Mouse (Mus musculus) T-helper 17 cell (primary cell): Measurements from ENCODE around the gene Pgrmc2.

Experiments used
- in situ Hi-C, 2 experiments: fragments of 300-600 bp; cut with MboI, MseI; formaldehyde crosslinking; loops; 1 replicate in 1 of 2; 2 replicates in 1 of 2; pipeline ENCODE4 v1.15.1; 2025; ENCODE audit warnings: high pct_unique_total_duplicates in 2 of 2

The Pgrmc2 gene

DNA sequence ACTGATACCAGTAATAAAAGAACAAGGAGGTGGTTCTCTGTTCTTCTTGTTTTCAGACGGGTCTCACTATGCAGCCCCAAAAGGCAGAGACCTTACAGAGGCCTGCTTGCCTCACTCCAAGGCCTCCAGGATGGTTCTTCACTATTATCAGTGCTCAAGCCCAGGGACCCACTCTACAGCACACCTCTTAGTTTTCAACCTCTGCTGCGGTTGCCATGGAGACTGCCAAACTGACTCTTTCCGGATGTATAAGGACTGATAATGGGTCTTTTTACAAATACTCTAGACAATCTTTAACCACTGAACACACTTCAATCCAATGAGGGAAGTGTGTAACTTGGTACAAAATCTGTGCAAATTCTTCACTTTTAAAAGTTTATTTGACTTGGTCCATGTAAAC lies 2.1 kb downstream of the Pgrmc2 start:
- in situ Hi-C loops, result loop anchor here (5.0 to 25.0 kb wide), 5 partner anchors 236 to 662 kb away; partner anchors contain the start of genes Abhd18 (in 1 of the 2), D3Ertd751e (in 1 of the 2), Intu (in 1 of the 2) and Mfsd8 (in 1 of the 2)

DNA sequence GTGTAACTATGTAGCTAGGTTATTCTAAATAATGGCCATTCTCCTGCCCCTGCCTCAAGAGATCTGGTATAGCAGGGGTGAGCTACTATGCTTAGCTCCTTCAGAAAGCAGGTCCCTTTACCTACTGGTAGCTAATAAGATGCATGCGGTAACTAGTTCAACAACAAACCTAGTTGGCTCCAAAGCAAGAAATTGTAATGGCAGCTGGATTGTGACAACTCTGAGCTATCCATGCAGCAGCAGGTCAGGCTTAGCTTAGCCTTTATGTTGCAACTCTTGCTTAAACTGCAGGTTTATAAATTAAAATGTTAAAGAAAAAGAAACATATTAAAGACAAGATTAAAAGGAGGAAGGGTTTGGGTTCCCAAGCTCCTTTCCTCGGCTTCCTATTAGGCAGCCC lies 4.2 kb downstream of the Pgrmc2 start:
- in situ Hi-C loops, result loop anchor here in 1 of 2 experiments (25.0 kb wide), 1 partner anchor 541 kb away; the partner anchor contains the start of gene Intu

DNA sequence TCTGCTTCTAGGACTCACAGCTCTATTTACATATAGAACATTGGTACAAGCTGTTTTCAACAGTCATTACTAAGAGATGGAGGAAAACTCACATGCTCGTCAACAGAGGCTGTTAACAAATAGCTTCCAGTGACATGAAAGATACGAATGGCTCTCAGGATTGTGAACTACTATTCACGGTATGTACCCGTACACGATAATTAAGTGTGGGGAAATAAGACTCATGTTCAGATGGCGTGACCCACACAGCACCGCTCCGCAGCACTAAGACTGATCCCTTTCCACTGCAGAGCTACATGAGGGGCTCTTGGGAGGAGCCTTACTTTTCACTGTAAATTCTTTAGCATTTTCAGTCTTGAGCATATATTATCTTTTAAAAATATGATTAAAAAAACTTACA lies 7.5 kb downstream of the Pgrmc2 start:
- in situ Hi-C loops, result loop anchor here in 1 of 2 experiments (25.0 kb wide), 1 partner anchor 538 kb away; the partner anchor contains the start of gene Intu

DNA sequence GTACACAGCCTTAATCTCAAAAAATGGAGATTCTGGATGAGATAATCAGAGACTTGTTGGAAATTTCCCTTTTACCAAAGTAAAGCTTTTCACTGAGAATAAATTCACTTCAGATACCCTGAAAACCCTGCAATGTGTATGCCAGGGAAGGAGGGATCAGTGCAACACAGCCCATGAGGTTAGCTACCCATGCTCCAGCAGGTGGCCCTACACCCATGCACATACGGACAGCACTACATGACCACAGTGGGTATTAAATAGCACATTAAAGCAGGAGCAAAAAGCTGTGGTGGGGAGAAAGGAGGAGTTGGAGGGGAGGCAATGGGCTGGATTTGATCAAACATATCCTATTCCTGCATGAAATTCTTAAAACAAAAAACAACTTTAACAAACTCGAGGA lies 12.3 kb downstream of the Pgrmc2 start:
- in situ Hi-C loops, result no loop called here

DNA sequence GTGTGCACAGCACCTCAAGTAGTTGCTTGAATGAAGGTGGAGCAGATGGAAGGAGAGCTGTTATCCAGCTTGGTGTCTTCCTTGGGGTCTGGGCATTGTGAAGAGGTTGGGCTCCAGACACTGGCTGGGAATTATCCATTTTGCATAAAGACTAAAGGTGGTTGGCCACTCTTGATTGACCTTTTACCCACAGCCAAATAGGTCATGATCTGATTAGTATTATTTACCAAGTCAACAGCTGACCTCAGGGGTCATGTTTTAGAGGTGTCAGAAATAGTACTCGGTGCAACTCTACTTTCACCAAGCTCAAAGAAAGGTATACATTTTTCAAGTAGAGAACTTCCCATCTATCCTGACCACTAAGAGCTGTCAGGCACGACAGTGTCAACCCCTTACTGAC lies 17.5 kb downstream of the Pgrmc2 start:
- in situ Hi-C loops, result no loop called here

DNA sequence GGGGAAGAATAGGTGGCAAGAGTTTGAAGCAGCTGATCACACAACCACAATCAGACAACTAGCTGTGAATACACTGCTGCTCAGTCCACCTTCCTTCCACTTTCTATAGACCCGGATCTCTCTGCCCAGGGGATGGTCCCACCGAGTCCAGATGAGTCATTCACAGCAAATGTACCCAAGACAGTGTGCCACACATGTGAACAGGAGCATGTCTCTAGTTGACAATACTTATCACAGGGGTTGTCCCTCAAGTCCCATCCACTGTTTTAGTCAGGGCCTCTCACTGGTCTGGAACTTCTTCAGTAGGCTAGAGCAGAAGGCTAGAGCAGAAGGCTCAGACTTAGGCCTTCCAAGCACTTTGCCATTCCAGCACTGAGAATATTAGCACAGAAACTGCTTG lies 20.1 kb downstream of the Pgrmc2 start:
- in situ Hi-C loops, result no loop called here

DNA sequence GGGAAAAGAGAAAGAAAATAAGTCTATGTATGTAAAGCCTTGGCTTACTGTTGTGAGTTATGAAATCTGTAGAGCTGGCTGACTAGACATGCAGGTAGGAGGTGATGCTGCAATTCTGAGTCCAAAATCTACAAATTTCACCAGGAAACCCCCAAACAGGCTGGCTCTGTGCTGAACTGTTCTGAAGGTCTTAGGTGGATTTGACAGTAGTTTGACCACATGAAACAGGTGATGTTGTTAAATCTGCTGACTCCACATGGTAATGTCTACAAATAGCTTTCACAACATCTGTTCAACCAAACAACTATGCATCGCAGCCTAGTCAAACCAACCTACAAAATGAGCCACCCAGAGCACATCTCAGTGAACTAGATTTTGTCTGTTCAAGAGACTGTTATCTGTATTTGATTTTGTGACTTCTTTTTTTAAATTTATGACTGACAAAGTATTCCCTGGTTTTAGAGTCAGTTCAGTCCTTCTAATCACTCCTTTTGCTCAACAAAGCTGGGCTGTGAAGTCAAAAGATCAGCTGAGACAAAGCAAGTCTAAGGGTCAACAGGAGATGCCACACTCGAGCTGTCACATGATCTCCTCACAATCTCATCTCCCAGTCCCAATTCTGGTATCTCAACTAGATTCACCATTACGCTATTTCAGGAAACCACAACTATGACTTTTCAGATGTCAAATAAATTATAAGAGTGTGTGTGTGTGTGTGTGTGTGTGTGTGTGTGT lies 20.8 kb downstream of the Pgrmc2 start:
- in situ Hi-C loops, result no loop called here

DNA sequence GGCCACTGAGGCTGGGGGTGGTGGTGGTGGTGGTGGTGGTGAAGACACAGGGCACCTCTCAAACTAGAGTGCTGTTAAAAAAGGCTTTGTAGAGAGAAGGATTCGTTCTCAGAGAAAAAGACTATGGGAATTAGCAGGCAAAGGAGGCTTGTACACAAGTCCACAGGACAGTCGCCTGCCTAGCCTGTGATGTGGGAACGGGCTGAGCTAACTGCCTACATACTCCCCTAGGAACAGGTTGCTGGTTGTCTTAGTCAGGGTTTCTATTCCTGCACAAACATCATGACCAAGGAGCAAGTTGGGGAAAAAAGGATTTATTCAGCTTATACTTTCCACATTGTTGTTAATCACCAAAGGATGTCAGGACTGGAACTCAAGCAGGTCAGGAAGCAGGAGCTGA lies 23.6 kb downstream of the Pgrmc2 start:
- in situ Hi-C loops, result no loop called here

DNA sequence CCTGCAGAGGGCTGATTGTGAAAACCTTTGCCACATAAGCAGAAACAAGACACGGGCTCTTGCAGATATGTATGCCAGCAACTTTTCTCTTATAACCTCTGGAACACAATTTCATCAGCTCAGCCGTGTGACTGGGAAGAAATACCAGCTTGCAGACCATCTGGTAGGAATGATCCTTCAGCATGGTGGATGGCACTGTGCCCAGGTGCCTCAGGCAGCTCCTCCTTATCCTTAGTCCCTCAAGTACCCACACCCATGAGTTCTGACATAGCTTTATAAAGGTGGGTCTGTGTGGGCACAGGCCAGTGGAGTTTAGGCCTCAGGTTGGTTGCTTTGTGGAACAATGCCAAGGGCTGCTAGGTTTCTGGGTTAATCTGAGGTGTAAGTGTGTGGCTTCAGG lies 24.5 kb downstream of the Pgrmc2 start:
- in situ Hi-C loops, result no loop called here

DNA sequence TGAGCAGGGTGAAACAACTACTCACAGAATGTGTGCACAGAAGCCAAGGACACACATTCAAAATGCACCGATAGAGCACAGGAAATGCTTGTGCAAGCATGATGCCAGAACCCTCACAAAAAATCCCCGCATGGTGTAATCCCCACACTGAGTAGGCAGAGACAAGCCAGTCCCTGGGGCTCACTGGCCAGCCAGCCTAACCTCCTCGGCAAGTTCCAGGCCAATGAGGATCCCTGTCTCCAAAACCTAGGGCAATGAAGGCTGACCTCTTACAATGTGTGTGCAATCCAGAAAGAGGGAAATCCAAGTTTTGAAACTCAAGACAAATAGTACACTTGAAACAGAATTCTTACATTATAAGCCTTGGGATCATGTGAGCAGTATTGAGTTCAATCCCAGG lies 29.5 kb downstream of the Pgrmc2 start:
- in situ Hi-C loops, result no loop called here

DNA sequence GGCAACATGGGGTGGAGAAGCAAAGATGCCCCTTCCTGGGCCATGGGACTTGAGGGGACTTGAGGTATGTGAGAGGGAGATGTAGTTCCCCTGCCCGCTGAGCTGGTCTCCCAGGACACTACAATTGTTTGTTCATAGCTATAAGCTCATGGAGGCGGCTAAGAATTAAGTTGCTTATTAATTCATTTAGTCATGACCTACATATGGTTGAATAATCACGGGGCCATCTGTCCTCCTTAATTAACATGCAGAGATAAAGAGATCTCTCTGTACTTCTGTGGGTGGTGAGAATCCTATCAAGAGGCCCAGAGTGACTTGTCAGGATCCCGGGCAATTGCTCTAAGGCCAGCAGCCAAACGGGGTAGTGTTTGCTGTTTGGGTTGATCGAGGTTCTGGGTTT lies 35.0 kb downstream of the Pgrmc2 start:
- in situ Hi-C loops, result no loop called here

DNA sequence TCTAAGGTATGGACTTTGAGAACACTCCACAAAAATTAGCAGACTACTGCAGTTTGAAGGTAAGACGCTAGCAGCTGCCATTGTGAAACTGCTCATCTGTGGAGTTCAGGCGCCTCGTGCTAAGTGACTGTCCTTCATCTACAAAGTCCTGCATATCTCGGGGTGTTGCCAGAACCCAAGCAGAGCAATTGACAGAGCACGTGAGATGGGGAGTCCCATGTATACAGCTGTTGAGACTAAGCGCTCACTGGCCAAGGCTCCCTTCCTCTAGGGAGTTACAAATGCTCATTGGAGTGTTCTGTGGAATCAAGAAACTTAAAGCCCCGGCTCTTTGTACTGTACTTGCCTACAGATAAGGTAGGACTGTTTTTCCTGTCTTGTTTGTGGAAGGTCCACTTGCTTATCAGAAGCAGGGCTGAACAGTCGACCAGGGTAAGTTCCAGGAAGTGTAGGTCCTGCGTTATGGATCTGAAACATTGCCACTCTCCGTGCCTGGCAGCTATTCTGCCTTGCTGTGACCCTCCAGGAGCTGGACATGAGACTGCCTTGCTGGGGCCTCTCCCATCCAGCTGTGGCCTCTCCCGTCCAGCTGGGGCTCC lies 39.0 kb downstream of the Pgrmc2 start:
- in situ Hi-C loops, result no loop called here

DNA sequence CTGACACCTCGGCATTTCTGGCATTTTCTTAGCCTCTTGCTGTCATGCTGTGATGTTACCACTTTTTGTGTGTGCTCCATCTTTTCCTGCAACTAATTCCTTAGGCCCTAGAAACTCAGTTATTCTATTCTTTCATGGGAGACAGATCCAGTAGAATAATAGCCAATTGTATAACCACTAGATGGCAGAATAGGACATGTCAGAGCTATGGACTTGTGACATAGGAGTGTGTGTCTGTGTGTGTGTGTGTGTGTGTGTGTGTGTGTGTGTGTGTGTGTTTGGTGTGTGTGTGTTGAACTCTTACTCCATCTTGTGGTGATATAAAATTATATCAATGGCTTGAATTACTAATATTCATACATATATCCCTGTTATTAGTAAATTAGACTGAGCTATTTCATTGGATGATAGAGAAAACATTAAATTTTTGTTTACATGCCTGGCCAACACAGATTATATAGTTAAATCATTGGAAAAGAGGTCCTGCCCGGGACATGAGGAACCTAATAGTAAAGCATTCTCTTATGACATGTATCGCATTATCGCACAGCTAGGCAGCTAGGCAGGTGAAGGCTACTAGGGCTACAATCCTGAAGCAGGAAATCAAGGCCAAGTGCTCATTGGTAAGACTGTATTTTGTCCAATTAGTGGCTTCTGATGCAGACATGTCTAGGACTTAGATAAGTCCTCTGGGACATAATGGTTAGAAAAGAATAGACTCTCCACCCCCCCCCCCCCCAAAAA lies 40.5 kb downstream of the Pgrmc2 start:
- in situ Hi-C loops, result no loop called here

DNA sequence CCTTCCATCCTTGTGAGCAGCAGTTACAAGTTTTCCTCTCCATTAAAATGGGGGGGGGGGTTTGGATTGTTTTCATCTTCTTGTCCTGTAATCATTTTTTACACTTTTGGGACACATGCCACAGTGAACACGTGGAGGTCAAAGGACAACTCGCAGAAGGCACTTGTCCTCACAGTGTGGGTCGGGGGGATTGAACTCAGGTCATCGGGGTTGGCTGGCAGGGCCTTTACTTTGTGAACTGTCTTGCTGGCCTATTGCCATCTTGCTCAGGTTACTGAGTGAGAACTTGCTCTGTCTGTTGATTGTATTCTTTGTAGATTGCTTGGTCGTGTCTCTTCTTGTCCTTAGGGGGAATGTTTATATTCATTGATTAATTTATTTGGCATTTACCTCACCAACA lies 41.6 kb downstream of the Pgrmc2 start:
- in situ Hi-C loops, result no loop called here

DNA sequence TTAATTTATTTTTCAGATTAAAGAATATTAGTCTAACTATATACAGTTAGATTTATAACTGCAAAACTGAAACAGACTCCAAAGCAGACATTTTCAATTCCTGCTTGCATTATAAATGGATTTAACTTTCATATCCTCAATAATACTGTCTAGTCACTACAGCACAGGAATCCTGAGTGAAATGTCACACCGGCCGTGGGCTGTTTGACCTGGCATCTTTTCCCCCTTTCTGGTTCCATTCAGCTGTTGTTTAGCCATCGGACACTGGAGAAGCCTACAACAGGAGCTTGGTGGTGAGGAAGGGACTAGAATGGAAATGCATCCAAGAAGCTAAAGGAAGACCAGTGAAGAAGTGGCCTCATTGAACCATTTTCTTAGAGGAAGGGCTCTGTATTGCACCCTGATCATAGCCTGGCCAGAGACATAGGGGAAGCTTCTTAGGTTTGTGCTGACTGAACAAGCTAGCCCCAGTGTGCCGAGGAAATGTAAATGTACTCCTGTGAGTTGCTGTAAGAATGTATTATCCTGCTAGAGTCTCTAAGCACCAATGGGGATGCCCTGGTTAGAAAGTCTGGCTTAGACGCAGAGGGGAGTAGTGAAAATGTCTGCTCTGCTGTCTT lies 44.4 kb downstream of the Pgrmc2 start:
- in situ Hi-C loops, result no loop called here

DNA sequence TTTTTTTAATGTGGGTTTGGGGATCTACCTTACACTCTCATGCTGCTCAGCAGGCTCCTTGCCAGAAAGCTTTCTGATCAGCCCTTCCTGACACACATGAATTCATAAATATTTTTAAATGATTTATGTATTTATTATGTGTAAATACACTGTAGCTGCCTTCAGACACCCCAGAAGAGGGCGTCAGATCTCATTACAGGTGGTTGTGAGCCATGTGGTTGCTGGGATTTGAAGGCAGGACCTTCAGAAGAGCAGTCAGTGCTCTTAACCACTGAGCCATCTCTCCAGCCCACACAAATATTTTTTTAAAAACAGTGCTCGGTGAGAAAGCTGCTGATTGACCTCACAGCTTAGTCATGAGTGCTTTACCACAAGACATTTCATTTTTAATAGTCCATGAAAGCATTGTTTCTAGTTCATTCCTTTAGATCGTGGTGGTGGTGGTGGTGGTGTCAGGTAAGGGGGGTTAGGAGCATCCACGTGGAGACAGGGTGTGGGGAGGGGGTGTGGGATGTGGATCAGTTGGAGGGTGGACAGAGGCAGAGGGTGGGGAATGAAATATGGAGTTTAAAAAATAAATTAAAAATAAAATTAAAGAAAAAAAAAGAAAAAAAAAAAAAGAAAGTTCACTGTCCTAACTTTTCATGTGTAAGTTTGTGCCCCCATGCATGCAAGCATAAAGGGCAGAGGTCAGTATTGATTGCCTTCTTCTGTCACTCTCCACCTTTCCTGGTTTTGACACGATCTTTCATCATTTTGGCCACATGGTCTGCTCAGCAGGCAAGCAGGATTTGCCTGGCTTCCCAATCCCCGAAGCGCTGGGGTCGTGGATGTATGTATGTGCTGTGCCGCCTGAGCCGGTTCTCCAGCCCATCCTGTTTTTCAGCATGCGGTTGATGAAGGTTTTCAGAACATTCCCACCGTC lies 51.3 kb downstream of the Pgrmc2 start:
- in situ Hi-C loops, result no loop called here

DNA sequence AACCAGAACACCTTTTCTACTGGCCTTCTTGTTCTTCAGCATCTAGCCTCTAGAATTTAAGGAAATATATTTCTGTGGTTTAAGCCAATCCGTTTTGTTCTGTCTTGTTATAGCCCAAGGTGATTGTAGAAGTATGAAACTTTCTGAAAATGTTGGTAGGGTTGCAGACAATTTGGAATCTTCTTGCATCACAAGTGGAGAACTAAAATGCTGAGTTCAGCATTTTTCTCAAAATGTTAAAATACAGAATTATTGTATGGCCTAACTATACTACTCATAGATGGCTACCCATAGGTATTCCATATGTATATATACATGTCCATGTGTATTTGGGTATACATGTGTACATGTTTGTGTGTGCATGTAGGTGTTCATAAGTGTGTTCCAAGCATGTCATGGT lies 52.1 kb downstream of the Pgrmc2 start:
- in situ Hi-C loops, result no loop called here

DNA sequence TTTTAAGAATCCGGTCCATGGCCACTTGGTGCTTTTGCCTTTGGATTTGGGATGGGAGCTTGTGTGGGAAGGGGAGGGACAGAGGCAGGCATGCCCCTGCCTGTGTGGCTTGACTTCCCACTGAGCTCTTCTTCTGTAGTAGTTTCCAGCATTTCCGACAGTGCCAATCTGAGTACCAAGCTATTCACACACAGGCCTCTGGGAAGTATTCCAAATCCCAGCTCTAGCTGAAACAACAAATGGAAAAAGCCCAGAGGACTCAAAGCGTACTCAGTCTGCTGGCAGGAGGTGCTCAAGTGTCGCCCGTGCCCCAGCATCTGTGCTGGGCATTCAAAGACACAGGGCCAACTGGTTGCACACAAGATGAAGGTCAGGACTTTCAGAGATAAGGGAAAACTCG lies 60.9 kb downstream of the Pgrmc2 start:
- in situ Hi-C loops, result no loop called here

DNA sequence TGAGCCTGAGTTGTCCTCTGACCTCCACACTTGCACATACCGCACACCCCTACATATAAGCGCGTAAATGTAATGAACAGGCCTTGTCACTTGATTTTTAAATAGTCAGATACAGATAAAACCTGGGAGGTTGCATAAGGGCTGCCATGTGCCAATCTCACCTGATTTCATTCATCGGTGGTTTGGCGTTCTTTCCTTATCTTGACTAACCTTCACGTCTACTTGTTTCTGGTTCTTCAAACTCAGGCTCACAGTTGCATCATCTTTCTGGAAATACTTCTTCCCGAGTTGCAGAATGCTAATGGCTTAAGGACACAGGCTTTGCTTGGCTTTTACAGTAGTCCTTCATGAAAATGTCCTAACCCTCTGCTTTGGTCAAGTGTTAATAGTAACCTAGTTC lies 62.2 kb downstream of the Pgrmc2 start:
- in situ Hi-C loops, result no loop called here

DNA sequence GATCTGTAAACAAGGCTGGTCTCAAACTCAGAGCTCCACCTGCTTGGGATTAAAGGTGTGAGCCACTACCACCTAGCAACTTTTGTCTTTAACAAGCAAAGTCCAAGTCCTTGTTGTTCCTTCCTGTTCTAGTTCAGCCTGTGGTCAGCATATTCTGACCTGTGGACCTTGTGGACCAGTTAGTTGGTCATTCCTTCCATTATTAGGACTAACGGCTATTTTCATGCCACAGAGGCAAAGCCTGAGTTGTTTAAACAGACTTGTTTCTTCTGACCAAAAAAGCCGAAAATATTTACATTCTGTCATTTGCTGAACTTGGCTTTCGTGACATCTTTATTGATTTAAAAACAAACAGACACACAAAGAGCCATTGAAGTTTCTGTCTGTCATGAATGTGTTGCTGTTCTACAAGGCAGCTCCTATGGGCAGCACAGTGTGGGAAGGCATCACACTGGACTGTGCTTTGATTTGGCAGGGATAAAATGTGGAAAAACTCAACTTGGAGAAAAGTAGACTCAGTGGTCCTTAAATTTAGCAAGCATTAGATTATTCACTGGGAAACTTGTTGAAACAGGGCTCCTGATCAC lies 64.7 kb downstream of the Pgrmc2 start:
- in situ Hi-C loops, result no loop called here
